Mouse (Mus musculus) adrenal gland, postnatal 4 days (tissue): ENCODE measurements around the gene Igfbp3. TPM values are rescaled to one million over a fixed set of nuclear protein-coding genes. Genes with fewer than 3 reads are reported as not detected.

Experiments
- DNase-seq, 2 experiments: peaks; one replicate each; pipeline ENCODE4 v3.0.0; 2021 to 2022; ENCODE audit warnings: low spot score in 2 of 2, mixed read lengths in 2 of 2
- total RNA-seq, 2 experiments: library from RNA; stranded (reverse); gene quantifications; 2 replicates each; pipeline ENCODE4 v1.2.3; 2021

The Igfbp3 gene
- total RNA-seq, 2 experiments from 2014 or later = 61.8 to 63.1 TPM

DNA sequence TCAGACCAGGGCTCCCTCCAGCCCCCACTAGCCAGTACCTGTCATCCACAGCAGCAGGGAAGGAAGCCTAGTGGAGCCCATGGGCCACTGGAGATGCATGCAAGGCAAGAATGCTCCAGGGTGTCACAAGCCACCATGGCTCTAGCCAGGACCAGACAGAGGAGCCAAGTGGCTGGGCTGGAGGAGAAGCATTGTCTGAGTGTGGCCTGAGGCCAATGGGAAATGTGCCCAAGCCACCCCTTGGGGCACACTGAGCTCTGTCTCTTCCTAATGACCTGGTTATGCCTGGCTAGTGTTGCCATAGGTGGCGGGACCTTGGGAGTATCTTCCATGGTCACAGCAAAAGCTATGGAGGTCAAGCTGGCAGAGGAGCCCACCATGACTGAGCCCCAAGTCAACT lies 44.1 kb downstream of the Igfbp3 start:
- DNase-seq = no peak

DNA sequence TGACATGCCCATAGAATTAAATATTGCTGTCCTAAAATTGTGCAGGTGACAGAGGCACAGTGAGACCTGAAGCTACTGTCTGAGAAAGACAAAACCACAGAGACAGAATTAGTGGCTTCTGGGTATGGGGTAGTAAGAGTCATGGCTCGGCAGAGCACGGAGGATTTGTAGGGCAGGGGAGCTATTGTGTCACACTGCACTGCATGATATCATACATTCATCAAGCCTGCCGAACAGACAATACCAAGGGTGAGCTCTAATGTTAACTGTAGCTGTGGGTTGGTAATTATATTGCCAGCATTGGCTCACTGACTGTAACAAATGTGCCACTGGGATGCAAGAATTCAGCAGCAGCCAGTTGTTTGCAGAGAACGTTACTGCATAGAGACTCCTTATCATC lies 49.3 kb downstream of the Igfbp3 start:
- DNase-seq = no peak

DNA sequence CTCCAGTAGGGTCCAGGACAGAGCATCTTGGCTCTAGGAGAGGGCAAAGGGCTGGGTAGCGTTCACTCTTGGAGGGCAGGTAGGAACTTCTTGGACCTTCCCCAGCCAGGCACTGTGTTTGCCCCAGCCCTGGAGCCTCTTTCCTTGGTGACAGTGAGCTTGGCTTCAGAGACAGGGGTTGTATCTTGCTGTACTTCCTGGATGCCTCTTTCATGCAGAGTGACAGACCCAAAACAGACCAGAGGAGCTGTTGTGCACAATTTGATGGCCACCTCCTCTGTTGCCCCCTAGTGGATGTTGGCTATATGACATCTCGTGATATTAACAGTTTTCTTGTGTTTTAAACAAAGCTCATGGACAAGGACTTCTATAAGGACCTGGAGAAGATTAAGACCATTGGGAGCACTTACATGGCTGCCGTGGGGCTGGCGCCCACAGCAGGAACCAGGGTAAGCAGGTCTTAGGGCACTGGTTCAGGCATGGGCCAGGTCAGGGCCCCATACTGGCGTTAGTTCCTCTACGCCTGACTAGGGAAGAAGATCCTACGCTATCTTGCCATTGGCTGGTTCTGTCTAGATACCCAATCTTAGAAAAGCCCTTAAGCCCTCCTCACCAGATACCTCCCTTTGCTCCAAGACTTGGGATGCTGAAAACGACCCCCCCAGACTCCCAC lies 52.1 kb downstream of the Igfbp3 start:
- DNase-seq = no peak

DNA sequence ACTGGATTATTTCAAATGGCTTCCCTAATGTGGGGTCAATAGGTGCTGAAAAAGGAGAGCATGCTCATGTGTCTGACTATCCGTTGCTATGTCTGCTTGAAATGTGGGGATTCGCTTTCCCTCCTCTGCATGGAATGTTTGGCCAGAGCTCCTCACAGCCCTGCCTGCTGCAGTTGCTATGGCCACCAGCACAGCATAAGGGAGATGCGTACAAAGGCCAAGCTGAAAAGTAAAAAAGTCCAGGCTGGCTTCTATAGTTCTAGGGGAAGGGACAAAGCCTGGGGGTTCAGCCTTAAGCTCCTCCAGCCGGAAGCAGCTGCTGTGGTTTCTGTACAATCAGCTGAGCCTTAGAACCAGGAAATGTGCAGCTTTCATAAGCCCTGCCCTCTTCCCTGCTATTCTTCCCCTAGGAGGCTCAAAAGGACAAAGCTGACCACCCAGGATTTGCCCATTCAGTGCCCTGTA lies 53.1 kb downstream of the Igfbp3 start:
- no peak for DNase-seq

DNA sequence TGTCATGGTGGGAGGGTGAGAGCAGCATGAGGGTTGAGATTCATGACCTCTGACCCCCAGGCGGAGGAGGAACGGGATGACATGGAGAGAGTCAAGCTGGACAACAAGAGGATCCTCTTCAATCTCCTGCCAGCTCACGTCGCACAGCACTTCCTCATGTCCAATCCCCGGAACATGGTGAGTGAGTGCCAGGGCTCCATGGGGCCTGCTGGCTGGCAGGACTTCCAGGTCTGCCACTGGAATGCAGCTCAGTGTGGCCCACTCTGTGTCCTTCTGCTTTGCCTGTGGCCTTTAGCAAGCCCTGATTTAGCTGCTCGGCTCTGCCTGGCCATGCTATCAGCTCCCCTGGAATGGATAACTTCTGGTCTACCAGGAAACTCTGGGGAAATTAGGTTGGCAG lies 53.6 kb downstream of the Igfbp3 start:
- DNase-seq = no peak

DNA sequence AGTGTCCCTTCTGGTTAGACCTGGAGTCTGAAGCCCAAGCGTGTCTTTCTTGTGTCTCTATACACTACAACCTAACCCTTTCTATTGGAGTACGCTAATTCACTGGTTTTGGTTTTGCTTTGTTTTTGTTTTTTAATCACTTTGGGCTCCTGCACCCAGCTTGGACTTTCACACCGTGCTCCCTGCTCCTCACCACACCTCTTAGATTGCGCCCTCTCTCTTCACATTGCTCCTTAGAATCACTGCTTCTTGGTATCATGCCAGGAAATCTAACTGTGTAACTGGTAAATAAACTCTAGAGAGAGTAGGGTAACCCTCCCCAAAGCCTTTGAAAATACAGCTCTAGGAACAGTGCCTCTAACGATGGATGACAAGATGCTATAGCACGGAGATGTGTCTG lies 55.5 kb downstream of the Igfbp3 start:
- DNase-seq = no peak

DNA sequence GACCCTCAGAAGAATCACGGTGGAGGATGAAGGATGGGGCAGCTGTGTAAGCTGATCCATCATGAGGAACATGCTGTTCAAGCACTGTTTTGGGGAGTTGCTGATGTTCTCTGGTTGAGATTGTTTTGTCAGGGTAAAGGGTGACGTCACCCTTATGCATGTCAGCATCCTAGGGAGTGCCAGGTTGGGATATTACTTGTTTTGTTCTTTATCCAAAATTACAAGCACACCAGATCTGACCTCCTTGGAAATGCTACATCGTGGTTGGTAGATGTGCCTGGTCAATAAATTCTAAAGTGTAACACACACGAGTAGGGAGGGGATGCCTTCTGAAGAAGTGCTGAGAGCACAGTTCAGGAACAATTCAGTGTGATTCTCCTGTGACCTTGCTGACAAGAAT lies 57.3 kb downstream of the Igfbp3 start:
- DNase-seq = no peak

Other genes with a start within 250 kb of the Igfbp3 start
- 10 to 100 TPM in 1 of 2 experiments, 1 to 10 TPM in 1; 9.8 to 11.3 TPM for gene Adcy1, start 150.4 kb downstream of the Igfbp3 start, total RNA-seq
- not detected for gene Gm11985, start 25.4 kb downstream of the Igfbp3 start, total RNA-seq
- 10 to 100 TPM in 1 of 2 experiments, 1 to 10 TPM in 1; 3.7 to 77.7 TPM for gene Igfbp1, start 16.1 kb downstream of the Igfbp3 start, total RNA-seq